Mouse (Mus musculus): ENCODE data around the gene Olfr157.

The Olfr157 gene

GRCm38 (mm10) chr4:43798936-43799335 lies 41.1 kb downstream of the Olfr157 start:
- DNase-seq (ENCODE audit: low read depth, low spot score): peak; percentile 67

DNA sequence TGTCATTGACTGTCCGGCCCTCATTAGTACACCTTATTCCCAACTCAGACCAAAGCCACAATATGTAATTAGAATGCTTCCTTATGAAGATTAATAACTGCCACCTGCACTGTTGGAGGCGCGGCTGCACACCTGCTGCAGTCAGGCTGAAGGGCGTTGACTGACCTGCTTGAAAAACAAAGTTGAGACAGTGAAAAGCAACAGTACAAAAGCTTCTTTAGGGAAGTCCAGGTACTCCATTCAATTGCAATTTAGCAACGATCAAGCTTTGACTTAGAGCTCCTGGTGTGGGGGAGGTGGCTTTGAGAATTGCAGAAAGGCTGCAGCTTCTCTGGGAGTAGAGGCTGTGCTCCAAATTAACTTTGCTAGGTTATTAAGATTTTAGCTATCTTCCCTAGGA lies 44.2 kb downstream of the Olfr157 start:
- peak; percentile 88 for DNase-seq (ENCODE audit: low read depth, low spot score)

- DNase-seq (ENCODE audit: low read depth, low spot score): peak; percentile 72
Observed at GRCm38 (mm10) chr4:43795296-43795695, 44.7 kb downstream of the Olfr157 start.
